Mouse (Mus musculus) B cell, adult 2 months (primary cell): ENCODE measurements around the gene Sept5.

Experiments
- DNase-seq, 2 experiments: peaks; one replicate each; pipeline ENCODE4 v3.0.0; 2022

Gene Sept5

DNA sequence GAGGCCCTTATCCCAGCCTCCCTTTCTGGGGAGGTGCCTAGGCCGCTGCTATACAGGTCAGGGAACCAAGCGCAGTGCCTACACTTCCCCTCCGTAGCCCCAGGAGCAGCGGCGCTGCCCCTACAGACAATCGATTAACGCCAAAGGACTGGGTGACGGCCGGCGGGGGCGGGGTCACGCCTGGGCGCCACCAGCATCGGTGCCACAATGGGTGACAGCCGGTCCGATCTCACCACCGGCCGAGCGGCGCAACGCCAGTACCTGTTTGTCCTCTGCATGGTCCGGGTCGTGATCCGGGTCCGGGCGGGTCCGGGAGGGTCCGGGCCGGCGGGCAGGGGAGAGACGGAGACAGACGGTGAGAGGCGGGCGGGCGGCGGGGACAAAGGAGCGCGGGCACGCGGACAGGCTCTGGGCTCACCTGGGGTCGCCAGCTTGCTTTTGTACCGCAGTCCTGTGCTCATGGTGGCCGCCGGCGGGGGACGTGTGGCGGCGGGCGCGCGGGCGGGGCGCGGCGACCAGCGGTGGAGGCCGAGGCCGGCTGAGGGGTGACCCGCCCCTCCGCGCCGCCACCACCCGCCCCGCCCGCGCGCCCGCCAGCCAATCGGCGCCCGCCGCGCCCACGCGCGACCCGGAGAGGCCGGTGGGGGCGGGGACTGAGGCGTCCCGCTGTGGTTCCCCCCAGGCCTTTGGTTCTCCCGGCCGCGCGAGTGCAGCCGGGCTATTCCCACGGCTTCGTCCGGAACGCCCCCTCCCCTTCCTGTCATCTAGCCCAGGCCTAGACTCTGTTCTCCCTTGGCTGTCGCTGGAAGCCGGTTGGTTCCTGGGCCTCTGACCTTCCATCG lies at the start of gene Sept5:
Gene Sept5 (minus strand): TSS at position 565 of the 842 bp plus-strand sequence.
- DNase-seq = peak in 1 of 2 experiments; percentile 29

DNA sequence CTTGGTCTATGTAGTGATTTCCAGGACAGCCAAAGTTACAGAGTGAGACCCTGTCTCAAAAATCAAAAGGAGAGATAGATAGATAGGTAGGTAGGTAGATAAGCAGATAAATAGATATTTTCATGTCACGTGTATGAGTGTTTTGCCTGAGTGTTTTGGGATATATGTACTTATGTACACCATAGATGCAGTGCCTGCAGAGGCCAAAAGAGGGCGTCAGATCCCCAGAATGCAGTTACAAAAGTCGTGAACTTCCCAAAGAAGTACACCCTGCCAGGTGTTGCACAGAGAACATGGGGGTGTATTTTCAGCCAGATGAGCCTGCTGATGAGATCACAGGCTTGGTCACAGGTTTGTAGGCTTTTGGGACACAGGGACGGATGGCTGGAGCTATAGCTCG lies 49.4 kb upstream of the Sept5 start:
- peak in 1 of 2 experiments; percentile 5 for DNase-seq

DNA sequence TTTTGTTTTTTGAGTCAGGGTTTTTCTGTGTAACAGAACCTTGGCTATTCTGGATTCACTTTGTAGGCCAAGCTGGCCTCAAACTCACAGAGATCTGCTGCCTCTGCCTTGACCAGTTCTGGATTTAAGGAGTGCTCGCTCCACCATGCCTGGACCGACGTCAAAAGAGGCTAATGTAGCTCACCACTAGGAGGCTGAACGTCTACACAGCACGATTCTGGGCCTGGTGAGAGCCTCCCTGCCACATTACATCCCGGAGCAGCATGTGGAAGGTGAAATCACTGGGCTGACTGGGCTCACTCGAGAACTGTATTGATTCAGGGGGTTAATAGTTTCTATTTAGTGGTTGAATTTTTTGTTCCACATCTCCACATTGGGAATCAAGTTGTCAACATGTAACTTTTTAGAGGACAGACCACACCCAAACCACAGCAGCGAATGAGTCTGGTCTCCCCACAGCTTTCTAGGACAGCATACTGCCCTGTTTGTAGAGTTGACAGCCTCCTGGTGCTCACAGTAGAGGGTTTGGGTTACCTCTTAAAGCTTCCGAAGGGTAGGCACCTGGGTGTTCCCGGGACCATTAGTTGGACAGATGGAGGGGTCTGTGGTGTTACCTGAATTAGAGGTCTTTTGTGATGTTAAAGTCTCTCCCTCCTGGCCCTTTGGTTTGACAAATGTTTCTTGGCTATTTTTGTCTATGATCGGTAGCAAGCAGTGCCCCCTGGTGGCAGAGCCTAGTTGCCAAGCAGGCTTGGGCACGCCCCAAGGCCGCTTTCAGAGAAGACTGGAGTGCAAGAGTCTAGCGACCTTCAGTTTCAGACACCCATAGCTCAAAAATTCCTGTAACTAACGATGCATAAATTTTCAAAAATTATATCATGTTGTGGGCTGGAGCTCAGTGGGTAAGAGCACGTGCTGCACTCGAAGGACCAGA lies 48.3 kb upstream of the Sept5 start:
- DNase-seq = peak; percentile 78 to 80

- DNase-seq = no peak
Observed at GRCm38 (mm10) chr16:18673005-18673404, 43.3 kb upstream of the Sept5 start.

DNA sequence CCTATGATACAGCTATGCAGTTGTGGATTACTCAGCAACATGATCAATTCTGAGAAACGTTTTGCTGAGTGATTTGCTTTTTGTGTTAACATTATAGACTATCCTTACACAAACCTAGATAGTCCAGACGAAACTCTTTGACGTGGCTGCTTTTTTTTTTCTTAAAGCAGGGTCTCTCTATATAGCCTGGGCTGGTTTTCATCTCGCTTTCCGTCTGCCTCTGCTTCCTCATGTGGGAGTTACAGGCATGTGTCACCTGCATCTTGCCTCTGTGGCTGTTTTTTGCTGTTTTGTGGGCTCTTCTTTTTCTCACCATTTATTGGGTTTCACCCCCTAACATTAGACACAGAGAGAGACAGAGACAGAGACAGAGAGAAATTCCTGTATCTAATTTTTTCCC lies 42.3 kb upstream of the Sept5 start:
- DNase-seq = no peak

DNA sequence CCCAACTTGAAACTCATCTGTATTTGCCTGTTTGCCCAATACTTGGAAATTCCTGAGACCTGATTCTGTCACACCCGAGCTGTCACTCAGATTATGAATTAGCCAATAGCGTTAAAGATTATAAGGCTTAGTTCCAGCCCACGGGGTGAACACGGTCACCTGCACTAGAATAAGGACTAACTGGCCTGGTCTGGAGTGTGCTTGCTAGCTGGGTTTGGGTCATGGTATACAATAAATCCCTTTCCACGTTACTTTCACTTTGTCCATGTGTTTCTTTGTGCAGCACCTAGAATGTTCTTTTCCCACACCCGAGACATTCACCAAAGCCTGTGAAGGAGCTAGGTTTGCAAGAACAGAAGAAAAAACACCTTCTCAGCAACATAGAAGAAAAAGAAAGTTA lies 40.2 kb upstream of the Sept5 start:
- no peak for DNase-seq

GRCm38 (mm10) chr16:18658597-18658996 lies 28.8 kb upstream of the Sept5 start:
- no peak for DNase-seq

DNA sequence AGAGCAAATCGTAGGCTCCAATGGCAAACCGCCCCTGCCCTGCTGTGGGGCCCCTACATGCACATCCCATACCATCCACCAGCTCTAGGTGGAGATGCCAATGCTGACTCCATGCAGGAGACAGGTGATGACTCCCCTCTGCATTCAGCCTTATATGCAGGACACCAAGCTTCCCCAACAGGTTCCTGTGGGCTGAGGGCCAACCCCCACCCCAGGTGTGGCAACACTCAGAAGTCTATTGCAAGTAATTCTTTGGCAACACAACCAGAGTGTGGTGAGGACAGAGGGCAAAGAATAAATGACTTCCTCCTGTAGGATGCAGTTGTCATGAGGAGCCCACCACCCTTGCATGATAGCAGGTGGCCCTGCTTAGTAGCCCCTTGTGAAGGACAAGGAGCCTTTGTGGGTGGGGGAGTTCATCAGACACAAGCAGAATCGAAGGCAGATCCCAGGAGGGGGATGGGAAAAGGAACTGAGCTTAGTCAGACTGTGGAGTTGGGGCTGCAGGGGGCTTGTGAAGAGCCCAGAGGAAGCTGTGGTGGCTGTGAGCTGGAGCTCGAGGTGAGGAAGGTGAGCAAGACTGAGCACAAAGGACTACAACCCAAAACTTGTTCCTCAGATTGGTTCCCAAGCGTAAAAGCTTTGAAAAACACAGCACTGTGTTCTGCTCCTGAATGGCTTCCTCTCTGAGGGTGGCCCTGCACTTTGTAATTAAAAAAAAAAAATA lies 25.8 kb upstream of the Sept5 start:
- no peak for DNase-seq

GRCm38 (mm10) chr16:18653290-18654160 lies 23.8 kb upstream of the Sept5 start:
- DNase-seq = no peak

- DNase-seq = no peak
Observed at GRCm38 (mm10) chr16:18649126-18649525, 19.4 kb upstream of the Sept5 start.

DNA sequence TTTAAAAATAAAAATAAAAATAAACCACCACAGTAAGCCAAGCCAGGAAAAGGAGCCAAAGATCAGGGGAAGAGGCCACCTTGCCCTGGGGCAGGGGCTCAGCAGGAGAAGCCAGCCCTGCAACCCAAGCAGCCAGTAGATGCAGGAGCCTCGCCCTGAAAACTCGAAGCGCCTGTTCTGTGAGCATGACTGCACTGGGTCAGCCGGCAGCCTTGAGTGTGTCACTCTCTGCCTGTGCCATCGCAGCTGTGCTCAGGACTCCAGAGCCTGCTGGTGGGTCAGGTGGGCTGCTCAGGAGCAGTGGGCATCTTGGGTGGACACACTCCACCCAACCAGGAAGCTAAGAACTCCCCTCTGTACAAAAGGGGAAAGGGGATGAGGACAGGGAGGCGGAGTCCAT lies 15.6 kb upstream of the Sept5 start:
- no peak for DNase-seq

GRCm38 (mm10) chr16:18644485-18644884 lies 14.7 kb upstream of the Sept5 start:
- DNase-seq = no peak

DNA sequence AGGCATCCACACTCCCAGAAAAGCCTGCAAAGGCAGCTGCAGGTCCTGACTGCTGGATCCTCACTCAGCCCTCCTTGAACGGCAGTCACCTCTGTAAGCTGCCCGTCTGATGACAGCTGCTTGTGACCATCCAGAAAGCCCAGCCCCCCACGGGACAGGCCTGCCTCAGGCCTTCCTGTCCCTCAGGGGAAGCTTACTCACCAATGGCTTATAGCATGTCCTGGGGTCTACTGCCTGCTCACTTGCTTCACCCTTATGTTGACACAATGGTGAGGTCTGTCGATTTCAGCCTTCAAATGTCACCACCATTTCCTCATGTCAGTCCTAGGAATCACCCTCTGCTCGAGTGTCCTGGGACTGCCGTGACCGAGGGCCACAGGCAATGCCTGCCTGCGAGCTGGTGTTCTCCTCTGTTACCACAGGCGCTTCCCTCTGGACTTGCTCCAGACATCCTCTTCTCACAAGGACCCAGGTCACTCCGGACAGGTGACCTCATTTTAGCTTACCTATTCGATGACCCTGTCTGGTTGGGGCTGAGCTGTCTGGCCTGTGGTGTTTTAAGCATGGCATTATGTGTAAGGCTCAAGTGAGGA lies 13.7 kb upstream of the Sept5 start:
- no peak for DNase-seq

GRCm38 (mm10) chr16:18642897-18643296 lies 13.1 kb upstream of the Sept5 start:
- no peak for DNase-seq

DNA sequence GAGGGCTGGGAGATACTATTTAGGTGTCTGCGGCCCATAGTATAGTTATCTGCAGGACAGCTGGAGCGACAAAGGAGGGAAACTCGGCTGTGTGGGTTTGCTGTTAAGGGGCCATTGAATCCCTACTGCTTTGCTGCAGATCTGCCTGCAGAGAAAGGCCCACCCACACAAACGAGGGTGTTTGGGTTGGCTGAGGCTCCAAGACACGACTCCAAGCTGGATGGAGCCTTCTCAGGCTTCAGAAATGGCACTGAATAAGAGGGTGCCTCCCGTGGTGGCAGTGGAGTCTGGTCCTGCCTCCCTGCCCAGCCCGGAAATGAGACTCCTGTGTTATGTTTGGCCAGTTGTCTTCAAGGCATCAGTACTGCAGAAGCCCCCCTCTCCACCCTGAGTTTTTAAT lies 12.5 kb upstream of the Sept5 start:
- DNase-seq = no peak

DNA sequence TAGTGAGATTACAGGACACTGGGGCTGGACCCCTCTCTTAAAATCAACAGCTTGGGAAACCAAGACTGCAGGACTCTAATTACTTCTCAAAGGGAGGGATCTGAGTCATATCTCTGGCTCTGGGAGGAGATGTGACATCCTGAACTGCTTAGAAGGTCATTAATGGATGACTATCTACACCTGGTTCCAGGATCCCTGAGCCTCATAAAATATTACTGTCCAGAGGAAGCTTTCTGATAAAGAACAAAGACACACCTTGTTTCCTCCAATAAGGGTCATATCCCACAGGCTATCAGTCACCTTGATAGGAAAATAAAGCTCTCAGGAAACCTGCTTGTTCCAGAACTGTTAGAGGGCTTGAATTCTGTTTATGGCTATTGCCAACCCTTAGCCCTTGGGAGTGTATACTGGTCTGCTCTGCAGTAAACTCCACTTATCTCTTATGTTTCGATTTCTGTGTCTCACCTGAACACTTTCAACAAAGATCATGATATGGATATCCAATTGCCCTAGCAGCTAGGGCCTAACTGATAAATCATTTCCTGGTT lies 9.7 kb upstream of the Sept5 start:
- no peak for DNase-seq

DNA sequence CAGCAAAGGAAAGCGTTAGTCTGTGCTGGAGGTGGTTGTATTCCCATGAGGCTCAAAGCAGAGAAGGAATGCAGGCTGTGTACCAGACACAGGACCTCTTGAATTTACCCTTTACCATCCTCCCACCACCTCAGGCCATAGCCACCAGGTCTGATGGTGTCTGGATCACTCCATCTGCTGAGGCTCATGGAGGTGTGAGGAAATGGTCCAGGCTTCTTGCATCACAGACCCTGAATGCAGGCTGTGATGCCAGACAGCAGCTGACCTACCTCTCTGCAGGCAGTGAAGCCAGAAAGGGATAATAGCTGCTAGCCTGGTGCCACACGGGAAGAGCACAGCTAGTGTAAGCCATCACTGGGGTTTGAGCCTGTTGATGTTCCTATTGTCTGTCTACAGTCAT lies 8.6 kb upstream of the Sept5 start:
- DNase-seq = no peak

DNA sequence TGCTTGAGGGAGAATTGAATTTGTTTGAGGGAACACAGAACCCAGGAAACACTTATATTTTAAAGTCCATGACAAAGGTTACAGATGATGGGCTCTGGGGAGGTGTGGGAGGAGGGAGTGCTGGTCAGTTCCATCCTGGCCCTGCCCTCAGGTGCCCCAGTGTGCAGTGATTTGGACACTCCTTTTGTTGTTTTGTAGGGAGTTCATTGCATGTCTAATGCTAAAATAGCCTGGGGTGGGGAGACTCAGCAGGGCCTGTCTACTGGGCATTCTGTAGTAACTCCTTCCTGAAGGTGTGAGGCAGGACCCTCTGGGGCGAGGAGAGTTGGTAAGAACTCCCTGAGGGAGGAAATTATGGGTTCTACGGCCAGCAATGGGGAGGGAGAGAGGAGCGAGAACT lies 7.0 kb upstream of the Sept5 start:
- DNase-seq = no peak

DNA sequence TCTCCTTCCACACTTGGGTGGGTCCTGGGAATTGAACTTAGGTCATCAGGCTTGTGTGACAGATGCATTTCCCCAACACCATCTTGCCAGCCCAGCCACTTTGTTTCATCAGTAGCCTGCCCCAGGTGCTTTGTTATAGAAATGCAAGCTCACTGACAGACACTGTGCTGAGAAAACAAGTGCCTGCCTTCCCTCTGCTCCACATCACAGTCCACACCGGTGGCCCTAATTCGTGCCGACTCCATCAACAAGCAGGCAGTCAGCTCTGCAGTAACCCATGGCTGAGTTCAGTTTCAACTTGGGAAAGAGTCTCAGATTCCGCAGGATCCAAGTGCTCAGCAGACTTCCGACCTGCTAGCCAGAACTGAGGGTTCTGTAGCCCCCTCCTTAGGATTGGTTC lies 6.6 kb upstream of the Sept5 start:
- DNase-seq = no peak

GRCm38 (mm10) chr16:18633333-18633732 lies 3.6 kb upstream of the Sept5 start:
- no peak for DNase-seq

DNA sequence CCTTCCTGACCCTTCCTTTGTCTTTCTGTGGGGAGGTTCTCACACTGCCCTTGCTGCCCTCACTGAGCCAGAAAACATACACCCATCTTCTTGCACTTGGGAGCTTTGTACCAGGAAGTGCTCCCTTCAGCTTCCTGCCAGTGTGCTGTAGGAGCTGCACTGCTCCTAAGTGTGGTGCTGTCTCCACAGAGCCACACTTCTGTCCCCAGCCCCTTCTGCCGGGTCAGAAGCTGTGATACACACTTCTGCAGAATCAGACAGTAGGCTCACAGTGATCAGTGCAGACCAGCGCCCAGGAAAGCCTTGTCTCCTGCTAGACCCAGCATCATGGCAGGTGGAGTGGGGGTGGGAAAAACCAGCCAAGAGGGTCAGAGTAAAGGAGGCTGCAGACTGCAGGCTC lies 3.1 kb upstream of the Sept5 start:
- no peak for DNase-seq
